Mouse (Mus musculus) lung, adult 2 months (tissue): ENCODE measurements at regions not wholly inside any gene's neighbourhood (a gene's known extent, or its start where the extent isn't known, plus 50 kb on each side); places are given as distances from the start of the nearest gene placed in this dataset.

Experiments
- CTCF ChIP-seq: fragments of 200-500 bp; IDR thresholded peaks from 2 replicates; pipeline ENCODE4 v1.5.1; 2011; ENCODE audit warnings: mild to moderate bottlenecking, low read length, control low read depth; ENCODE audit not compliant: insufficient read depth
- POLR2A ChIP-seq: fragments of 200-500 bp; IDR thresholded peaks from 2 replicates; pipeline ENCODE4 v1.6.1; 2011; ENCODE audit warnings: low read depth, mild to moderate bottlenecking, control low read depth, low read length, borderline replicate concordance; ENCODE audit errors: extremely low read depth

- TF ChIP-seq CTCF, result no peak
- TF ChIP-seq POLR2A, result no peak
These were observed 329.6 kb downstream of the Ttll7 start for GRCm38 (mm10) chr3:147181501-147182365.
